Mouse (Mus musculus) cerebellum, adult 9-11 months (tissue): ENCODE measurements at regions not wholly inside any gene's neighbourhood (a gene's known extent, or its start where the extent isn't known, plus 50 kb on each side); places are given as distances from the start of the nearest gene placed in this dataset.

ENCODE experiments used
- DNase-seq: peaks from one replicate; pipeline ENCODE4 v3.0.0; 2022

DNA sequence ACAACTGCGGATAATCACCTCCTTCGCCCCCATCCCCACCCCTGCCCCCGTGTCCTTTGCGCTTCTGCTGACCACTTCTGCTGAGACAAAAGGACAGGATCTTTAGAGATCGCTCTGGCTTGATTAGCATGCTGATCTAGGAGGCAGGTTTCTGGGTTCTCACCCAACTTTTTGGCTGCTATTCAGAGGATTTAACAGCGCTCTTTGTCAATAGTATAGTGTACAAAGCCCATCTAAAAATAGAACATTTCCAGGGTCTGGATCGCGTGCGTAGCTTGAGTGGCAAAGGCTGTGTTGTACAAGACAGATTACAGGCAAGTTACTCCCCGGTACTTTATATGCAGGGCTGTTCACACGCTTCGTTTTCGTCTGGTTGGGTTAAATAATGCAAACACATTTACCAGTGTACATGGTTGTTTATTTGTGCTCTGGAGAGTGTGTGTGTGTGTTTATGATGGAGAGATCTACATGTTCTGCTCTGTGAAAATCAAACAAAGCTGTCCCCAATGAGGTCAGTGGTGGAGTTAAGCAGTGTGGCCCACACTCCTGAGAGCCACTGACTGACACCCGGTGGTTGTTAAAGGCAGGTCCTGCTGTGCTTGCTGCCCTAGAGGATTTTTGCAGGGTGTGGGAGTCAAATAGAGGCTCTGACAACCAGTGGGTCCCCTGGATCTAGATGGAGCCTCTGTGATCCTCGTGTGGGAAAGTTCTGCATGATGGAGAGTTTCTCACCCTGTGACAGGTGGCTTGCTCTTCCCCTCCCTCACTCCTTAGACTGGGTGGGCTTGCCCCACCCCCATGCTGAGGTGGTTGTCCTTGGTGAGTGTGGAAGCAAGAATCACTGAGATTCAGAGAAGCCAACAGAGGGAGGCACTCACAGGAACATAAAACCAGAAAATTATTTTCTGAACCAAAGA is 146.5 kb upstream of the Jade1 start:
- DNase-seq, result no peak

DNA sequence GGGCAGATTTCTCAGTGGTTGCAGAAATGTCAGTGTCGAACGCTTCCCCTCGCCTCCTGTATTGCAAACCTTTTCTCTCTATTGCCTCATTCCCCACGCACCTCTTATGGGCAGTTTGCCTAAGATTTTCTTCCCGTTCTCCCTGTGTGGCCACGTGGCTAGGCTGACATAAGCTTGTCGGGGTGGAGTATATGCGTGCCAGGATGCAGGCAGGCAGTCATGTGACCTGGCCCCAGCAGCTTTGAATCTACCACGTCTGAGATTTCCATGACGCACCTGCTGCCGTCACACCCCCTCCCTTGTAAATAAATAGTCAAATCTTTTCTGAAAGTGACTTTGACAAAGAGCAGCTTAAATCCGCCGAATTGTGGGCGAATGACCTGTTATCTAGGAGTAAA is 147.1 kb upstream of the Jade1 start:
- DNase-seq, result peak; percentile 27

DNA sequence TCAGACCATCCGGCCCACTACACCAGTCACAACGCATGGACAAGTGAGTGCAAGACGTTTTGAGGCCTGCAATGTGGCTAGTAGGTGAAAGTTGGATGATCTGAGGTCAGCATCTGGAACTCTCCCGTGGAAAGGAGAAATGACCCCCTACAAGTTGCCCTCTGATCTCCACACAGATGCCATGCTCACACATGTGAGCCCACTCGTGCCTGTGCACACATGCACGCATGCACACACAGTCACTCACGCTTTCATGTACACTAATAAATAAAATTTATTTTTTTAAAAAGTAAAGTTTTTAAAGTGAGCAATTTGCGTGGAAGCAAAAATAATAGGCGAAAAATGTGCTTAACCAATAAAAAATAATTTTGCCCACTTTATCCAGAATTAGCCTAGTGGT is 147.5 kb upstream of the Jade1 start:
- no peak for DNase-seq

DNA sequence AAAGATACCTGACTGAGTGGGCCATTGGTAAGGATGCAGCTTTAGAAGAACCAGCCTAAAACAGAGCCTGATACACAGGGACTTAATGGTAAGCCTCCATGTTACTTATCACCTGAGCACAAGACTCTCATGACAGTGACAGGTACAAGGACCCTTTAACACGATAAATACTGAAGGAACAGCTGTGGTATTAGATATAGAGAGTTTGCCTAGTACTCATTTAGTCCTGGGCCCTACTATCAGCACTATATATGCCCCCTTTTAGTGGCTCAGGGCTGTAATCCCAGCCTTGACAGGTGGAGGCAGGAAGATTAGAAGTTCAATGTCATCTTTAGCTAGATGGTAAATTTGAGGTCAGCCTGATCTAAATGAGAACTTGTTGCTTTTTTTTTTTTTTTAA is 148.0 kb upstream of the Jade1 start:
- no peak for DNase-seq

- DNase-seq, result no peak
Measured at GRCm38 (mm10) chr3:41401881-41402280, 153.7 kb upstream of the Jade1 start.

DNA sequence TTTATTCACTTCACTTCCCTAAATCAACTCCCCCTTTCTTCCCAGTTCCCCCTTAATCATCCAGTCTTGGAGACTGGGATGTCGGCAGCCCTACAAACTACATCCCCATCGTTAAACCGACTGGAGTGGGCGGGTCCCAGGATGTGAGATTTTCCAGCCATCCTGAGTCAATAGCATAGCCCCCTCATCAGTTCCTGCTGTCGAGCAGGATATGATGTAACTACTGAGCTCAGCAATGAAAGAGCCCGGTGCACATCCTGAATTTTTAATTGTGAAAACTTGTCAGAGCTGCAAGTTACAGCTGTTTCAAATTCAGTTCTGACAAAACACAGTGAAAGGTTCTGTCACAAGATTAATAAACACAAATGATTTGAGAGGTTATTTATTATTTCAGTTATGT is 165.7 kb upstream of the Jade1 start:
- no peak for DNase-seq

DNA sequence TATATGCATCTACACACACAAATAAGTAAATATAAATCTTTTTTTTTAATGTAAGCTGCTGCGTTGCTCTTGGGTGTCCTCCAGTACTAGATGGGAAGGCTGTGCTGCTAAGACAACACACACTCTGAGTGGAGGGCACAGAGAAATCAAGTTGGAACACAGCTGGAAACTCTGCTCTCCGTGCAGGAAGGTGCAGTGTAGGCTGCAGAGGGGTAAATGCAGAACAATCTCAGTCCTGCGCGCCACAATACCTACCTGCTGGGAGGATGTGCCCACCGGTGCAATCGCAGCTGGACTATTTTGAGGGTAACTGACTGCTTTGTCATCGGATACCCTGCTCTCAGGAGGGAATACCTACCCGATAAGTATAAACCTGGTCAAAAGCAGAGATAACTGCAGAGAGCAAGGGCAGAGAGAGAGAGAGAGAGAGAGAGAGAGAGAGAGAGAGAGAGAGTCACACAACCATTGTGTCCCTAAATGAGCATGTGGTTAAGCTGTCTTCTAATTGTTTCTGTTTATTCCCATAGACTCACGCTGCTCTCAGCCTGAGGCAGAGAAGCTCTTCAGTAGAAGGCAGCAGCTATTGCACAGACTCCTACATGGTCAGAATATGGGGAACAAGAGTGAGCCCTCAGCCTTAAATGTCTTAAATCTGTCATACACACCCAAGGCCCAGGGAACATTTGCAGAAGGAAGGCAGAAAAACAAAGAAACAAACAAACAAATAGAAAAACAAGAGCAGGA is 167.9 kb upstream of the Jade1 start:
- no peak for DNase-seq

GRCm38 (mm10) chr3:41386299-41386698 is 169.2 kb upstream of the Jade1 start:
- DNase-seq, result no peak

DNA sequence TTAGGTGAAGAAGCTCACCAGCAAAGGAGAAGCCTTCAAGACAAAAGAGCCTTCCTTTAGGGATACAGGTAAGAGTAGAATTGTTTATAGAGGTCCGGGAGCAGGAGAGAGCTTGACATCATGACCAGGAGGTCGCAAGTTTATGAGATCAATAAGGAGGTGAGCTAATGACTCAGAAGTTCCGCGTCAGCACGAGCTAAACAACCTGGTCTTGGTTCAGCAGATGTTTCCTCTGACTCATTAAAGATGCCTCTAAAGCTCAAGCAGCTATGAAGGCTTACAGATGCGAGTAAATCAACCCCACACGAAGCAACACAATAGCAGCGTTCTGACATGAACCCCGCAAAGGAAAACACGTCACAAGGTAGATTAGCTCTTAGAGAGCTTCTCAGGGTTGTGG is 171.1 kb upstream of the Jade1 start:
- no peak for DNase-seq

- DNase-seq, result no peak
Measured at GRCm38 (mm10) chr3:41378576-41378975, 177.0 kb upstream of the Jade1 start.

GRCm38 (mm10) chr3:41377826-41378406 is 177.6 kb upstream of the Jade1 start:
- no peak for DNase-seq

DNA sequence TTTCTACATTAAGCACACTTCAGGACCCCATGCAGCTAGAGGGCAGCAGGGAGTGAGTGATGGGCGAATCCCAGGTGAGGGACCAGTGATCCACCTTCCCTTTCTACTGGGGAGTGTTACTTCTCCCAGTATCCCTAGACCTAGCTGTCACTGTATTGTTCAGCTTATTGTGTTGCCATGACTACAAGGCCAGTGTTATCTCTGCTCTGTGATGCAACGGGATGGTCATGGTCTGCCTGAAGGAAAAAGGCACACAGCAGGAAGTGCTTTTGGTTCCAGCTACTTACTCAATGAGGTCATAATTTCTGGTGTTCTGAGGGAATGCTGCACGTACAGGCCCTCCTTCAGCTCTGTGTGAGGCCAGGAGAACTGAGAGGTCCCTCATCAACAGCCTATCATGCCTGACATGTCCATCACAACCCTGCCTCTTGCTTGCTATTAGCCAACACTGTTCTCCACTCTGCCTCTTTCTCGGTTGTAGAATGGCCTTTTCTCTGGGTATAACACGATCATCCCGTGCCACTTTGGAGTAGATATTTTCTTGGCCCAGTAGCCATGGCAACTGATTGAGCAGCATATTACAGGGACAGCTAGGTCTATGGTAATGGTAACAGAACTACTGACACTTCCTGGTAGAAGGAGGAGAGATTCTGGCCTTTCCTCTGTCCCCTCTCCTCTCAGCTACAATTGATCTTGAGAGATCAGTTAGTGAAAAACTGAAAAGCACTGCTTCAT is 178.5 kb upstream of the Jade1 start:
- no peak for DNase-seq

DNA sequence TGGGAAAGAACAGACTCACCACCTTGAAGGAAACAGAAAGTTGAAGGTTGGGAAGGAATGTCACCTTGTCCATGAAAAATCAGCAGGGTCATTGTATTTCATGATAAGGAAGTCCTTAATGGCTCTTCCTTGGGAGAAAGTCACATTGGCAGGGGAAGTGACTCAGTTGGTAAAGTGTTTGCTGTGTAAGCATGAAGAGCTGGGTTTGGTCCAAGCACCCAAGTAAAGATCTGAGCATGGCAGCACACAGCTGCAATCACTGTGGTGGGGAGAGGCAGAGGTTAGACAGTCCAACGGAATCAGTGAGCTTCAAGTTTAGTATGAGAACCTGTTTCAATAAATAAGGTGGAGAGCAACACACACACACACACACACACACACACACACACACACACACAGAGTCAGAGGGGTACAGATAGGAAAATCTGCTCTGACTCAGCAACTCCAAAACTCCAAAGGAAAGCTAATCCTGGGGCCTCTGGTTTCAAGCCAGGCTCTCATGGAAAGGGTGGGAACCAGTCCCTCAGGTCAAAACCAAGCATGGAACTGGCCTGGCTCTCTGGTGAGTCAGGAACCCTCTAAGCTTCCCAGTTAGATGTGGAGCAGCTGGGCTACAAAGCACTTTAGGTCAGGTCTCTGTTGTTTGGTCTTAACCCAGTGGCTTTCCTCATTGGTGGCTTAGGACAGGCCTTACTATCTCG is 180.2 kb upstream of the Jade1 start:
- DNase-seq, result no peak

- no peak for DNase-seq
Measured at GRCm38 (mm10) chr3:41373198-41373597, 182.3 kb upstream of the Jade1 start.

GRCm38 (mm10) chr3:41368351-41369101 is 187.0 kb upstream of the Jade1 start:
- DNase-seq, result no peak

GRCm38 (mm10) chr3:41366764-41367163 is 188.8 kb upstream of the Jade1 start:
- DNase-seq, result no peak

- no peak for DNase-seq
Measured at GRCm38 (mm10) chr3:41366264-41366663, 189.3 kb upstream of the Jade1 start.

DNA sequence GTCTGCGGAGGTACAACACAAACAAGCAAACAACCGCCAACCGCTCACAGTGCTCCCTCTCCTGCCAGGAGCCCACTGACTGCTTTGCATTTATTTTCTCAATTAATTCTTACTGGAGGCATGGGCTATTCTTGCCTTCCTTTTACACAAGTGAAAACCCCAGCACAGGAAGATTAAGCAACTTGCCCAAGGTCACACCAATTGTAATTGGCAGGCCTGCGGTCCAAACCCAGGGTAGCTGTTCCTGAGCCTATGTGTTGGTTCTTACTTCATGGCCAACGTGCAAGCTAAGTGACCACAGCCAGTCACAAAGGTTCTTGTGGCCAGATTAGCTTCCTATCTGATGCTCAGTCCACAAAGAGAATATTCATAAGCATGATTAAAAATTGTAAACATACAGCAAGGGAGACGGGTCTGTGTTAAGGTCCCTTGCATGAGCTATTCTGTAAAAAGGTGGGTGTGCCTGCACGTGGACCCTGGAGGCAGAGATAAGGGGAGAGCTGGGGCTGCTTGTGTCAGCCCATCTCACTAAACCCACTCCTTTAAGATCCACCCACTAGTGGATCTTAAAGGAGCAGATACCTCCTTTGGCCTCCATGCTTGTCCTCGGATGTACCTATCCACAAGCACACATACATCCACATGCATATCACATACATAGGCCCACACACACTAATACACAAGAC is 190.2 kb upstream of the Jade1 start:
- no peak for DNase-seq

DNA sequence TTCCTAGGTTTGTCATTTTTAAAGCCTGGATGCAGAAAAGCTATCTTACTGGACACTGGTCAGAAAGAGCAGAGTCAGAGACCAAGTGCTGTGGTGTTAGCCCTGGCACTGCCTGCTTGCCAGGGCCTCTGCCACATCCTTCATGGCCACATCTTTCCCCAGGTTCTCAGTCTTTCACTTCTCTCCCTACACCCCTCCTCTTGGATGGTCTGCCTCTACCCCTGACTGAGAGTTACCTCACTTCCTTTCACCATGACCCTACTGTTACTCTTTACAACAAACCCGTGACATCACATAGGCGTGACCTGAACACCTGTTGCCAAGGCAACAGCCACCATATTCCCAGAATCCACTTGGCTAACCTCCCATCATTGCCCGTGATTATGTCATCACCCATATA is 191.6 kb upstream of the Jade1 start:
- no peak for DNase-seq

- DNase-seq, result no peak
Measured at GRCm38 (mm10) chr3:41360231-41360630, 195.3 kb upstream of the Jade1 start.

DNA sequence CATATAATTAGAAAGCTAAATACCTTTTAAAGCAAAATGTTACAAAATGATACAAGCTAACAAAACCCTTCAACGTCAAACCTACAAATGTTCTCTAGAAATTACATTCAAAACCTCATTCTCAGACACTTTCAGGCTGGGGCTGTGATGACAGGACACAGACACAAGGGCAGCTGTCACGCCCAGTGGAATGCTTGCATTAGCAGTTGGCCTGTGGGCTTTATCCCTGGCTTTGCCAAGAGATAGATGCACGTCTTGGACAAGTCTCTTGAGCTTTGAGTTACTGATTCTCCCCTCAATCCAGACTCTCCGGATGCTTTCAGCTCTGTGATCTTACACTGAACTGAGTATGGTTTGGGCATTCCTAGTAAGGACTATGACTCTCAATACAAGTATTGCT is 196.1 kb upstream of the Jade1 start:
- no peak for DNase-seq
